Mouse (Mus musculus) hindbrain, embryonic 16.5 days (tissue): ENCODE measurements around the gene Igf1r. TPM values are rescaled to one million over a fixed set of nuclear protein-coding genes. Genes with fewer than 3 reads are reported as not detected.

Experiments used
- ATAC-seq: fragments of 200-750 bp; cut with Nextera tagmentation; 2 replicates; pipeline ENCODE4 v1.8.0; 2017; ENCODE audit warnings: moderate TSS enrichment, moderate library complexity
- H3K27ac ChIP-seq: fragments of 300-500 bp; sonication (generic); 2 replicates; pipeline ENCODE4 v1.5.1; 2014; ENCODE audit warnings: low read depth, mild to moderate bottlenecking, control low read depth, low read length, moderate library complexity
- H3K27me3 ChIP-seq: fragments of 300-500 bp; sonication (generic); replicated peaks from 2 replicates; pipeline ENCODE4 v1.6.1; 2014; ENCODE audit warnings: low read length; ENCODE audit not compliant: control insufficient read depth, insufficient read depth
- H3K36me3 ChIP-seq: fragments of 300-500 bp; sonication (generic); 2 replicates; pipeline ENCODE4 v1.6.1; 2014; ENCODE audit warnings: mild to moderate bottlenecking, low read length, moderate library complexity, mixed read lengths; ENCODE audit not compliant: control insufficient read depth, insufficient read depth
- H3K4me1 ChIP-seq: fragments of 300-500 bp; sonication (generic); 2 replicates; pipeline ENCODE4 v1.6.1; 2014; ENCODE audit warnings: low read depth, low read length; ENCODE audit not compliant: control insufficient read depth, insufficient read depth
- H3K4me2 ChIP-seq: fragments of 300-500 bp; sonication (generic); 2 replicates; pipeline ENCODE4 v1.6.1; 2014; ENCODE audit warnings: mild to moderate bottlenecking, low read length, control low read depth, moderate library complexity
- H3K4me3 ChIP-seq: fragments of 300-500 bp; sonication (generic); 2 replicates; pipeline ENCODE4 v1.5.1; 2014; ENCODE audit warnings: mild to moderate bottlenecking, low read length, control low read depth, moderate library complexity
- H3K9ac ChIP-seq: fragments of 300-500 bp; sonication (generic); 2 replicates; pipeline ENCODE4 v1.6.1; 2014; ENCODE audit warnings: low read depth, mild to moderate bottlenecking, control low read depth, low read length, moderate library complexity
- H3K9me3 ChIP-seq: fragments of 300-500 bp; sonication (generic); 2 replicates; pipeline ENCODE4 v1.6.1; 2014; ENCODE audit warnings: mild to moderate bottlenecking, low read length, moderate library complexity; ENCODE audit not compliant: control insufficient read depth
- WGBS: fragments of 180-500 bp; shearing (Covaris S2); extraction: QIAGEN DNeasy Blood & Tissue Kit; methylation state at CpG from one replicate; pipeline ENCODE4 v1.1.7; 2014; 5-methylcytosine and 5-hydroxymethylcytosine counted together
- polyA plus RNA-seq: library from polyadenylated mRNA; unstranded; fragments of >200 nt; fragmentation: Nextera tagmentation; extraction: Ambion mirVana; gene quantifications from 2 replicates; pipeline ENCODE4 v1.2.1, GENCODE M21; 2015

The Igf1r gene
- polyA plus RNA-seq, 1 experiment from 2014 or later, result 16.4 TPM

DNA sequence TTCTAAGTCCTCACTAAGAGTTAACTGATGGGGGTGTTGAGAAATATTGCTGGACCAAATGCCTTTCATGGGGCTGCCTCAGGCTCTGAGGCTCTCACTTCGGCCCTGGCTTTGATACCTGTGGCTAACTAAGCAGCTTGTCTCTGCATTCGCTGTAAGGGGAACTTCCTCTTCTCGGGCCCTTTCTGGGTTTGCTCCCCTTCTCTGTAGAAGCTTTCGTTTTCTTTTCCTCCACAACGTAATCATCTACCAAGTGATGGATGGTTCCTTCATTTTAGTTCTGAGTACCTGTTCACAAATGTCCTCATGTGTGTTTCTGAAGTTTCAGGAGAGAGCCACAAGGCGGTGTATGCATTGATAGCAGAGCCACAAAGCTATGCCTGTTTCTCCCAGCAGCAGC lies 256.4 kb downstream of the Igf1r start:
- no peak for ATAC-seq
- WGBS, result 96% methylated on average over 6 of the region's 6 CpGs
- Histone ChIP-seq H3K4me3 (no peak overlapping the region), H3K9ac (no peak overlapping the region), H3K36me3 (peaks cover 33% of the 10 kb centered on the region), H3K27me3 (no peaks in the 10 kb centered on the region), H3K4me1 (no peaks in the 10 kb centered on the region), H3K9me3 (no peaks in the 10 kb centered on the region), H3K4me2 (no peak overlapping the region), H3K27ac (no peak overlapping the region)

DNA sequence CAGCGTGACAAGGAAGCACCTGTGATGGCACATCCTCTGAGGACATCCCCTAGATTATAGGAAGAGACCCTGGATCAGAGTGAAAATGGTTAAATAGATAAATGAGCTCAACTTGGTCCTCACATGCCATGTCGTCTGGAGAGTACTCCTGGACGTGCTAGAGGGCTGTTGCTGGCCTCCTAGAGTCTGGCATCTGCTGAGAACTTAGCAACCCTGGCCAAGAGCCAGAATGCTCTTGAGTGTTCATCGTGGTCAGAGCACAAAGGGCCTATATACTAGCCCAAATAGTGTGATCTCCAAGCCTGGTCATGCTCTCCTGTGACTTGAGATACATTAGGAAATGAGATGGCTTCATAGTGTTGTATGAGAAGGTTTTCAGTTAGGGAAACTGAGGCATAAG lies 257.8 kb downstream of the Igf1r start:
- 53% methylated on average over 4 of the region's 4 CpGs for WGBS
- Histone ChIP-seq H3K27me3 (no peaks in the 10 kb centered on the region), H3K9ac (no peak overlapping the region), H3K4me1 (no peaks in the 10 kb centered on the region), H3K4me2 (no peak overlapping the region), H3K36me3 (peaks cover 32% of the 10 kb centered on the region), H3K27ac (no peak overlapping the region), H3K4me3 (no peak overlapping the region), H3K9me3 (no peaks in the 10 kb centered on the region)
- ATAC-seq, result 0 out of 2 replicates have a peak, but pooled peaks have one; percentile 34

- 82% methylated on average over 7 of the region's 7 CpGs for WGBS
- H3K27me3 ChIP-seq, result no peaks in the 10 kb centered on the region
- H3K4me2 ChIP-seq, result no peak overlapping the region
- ATAC-seq, result no peak
- no peaks in the 10 kb centered on the region for H3K4me1 ChIP-seq
- H3K27ac ChIP-seq, result no peak overlapping the region
- no peak overlapping the region for H3K9ac ChIP-seq
- H3K4me3 ChIP-seq, result no peak overlapping the region
- H3K9me3 ChIP-seq, result no peaks in the 10 kb centered on the region
- peaks cover 28% of the 10 kb centered on the region for H3K36me3 ChIP-seq
Observed at GRCm38 (mm10) chr7:68211883-68212282, 259.3 kb downstream of the Igf1r start.

DNA sequence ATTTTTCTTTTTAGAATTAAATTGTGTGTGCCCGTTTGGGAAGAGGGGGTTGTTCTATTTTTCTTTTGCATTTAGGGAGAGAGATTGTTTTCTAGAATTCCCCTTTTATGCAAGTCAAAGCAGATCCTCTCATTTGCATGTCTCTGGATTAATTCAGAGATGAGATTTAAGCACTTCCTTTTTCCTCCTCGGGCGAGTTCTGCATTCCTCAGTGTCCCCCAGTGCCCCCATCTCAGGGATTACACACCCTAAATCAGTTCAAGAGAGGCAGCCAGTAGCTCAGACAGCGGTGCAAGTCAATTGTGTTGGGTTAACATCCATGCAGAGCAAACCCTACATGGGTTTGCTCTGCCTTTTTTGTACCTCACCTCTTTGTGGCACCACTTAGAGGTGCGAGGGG lies 261.2 kb downstream of the Igf1r start:
- H3K36me3 ChIP-seq, result peaks cover 22% of the 10 kb centered on the region
- H3K27me3 ChIP-seq, result no peaks in the 10 kb centered on the region
- no peak for ATAC-seq
- H3K27ac ChIP-seq, result no peak overlapping the region
- 84% methylated on average over 5 of the region's 5 CpGs for WGBS
- no peaks in the 10 kb centered on the region for H3K9me3 ChIP-seq
- H3K4me1 ChIP-seq, result no peaks in the 10 kb centered on the region
- no peak overlapping the region for H3K9ac ChIP-seq
- H3K4me3 ChIP-seq, result no peak overlapping the region
- no peak overlapping the region for H3K4me2 ChIP-seq

GRCm38 (mm10) chr7:68215522-68216070 lies 263.0 kb downstream of the Igf1r start:
- H3K36me3 ChIP-seq, result peaks cover 21% of the 10 kb centered on the region
- no peak overlapping the region for H3K9ac ChIP-seq

GRCm38 (mm10) chr7:68218879-68219278 lies 266.3 kb downstream of the Igf1r start:
- H3K27ac ChIP-seq, result no peak overlapping the region
- WGBS, result 87% methylated on average over 11 of the region's 11 CpGs
- no peak overlapping the region for H3K4me2 ChIP-seq
- no peak overlapping the region for H3K9ac ChIP-seq
- peaks cover 18% of the 10 kb centered on the region for H3K36me3 ChIP-seq
- no peaks in the 10 kb centered on the region for H3K27me3 ChIP-seq
- no peaks in the 10 kb centered on the region for H3K9me3 ChIP-seq
- no peak for ATAC-seq
- H3K4me1 ChIP-seq, result peaks cover 4% of the 10 kb centered on the region; the same call in 1 of the 2 replicates
- H3K4me3 ChIP-seq, result no peak overlapping the region

More at GRCm38 (mm10) chr7:68215522-68216070, 263.0 kb downstream of the Igf1r start:
- Histone ChIP-seq H3K27me3 (no peaks in the 10 kb centered on the region), H3K27ac (no peak overlapping the region), H3K4me3 (no peak overlapping the region), H3K4me2 (no peak overlapping the region), H3K4me1 (no peaks in the 10 kb centered on the region), H3K9me3 (no peaks in the 10 kb centered on the region)
- 79% methylated on average over 18 of the region's 18 CpGs for WGBS
- no peak for ATAC-seq

DNA sequence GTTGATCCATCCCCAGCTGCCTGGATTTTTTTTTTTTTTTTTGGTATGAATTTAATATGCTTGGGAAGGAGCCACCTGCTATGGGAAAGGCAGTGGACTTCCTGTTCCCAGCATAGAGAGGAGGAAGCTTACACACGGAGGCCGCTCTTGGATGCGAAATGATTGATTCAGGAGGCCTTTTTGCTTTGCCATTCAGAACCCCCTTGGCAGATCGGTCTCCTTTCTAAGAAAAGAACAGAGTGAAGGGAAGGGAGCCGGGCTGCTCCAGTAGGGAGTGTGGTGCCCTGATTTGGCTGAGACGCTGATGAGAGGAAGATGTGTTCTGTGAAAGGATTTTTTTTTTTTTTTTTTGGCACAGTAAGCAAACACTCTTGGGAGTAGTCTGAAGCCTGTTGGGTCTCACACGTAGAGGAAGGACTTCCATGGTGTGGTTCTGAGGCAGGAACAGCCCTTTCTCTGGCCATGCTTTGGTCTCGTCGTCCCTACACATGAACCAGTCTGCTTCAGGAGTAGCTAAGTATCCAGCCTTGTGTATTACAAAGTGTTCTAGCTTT lies 269.1 kb downstream of the Igf1r start:
- Histone ChIP-seq H3K9ac (no peak overlapping the region), H3K27ac (0 out of 2 replicates have a peak overlapping the region, but pooled peaks have one; percentile 14), H3K27me3 (no peaks in the 10 kb centered on the region), H3K4me1 (peaks cover 4% of the 10 kb centered on the region; the same call in 1 of the 2 replicates), H3K4me2 (no peak overlapping the region), H3K4me3 (no peak overlapping the region), H3K9me3 (no peaks in the 10 kb centered on the region), H3K36me3 (peaks cover 14% of the 10 kb centered on the region)
- ATAC-seq, result peak; percentile 49
- WGBS, result 73% methylated on average over 9 of the region's 9 CpGs

- Histone ChIP-seq H3K4me3 (no peak overlapping the region), H3K27ac (peak overlapping the region; percentile 75), H3K36me3 (peaks cover 11% of the 10 kb centered on the region), H3K4me2 (no peak overlapping the region), H3K9ac (no peak overlapping the region), H3K4me1 (peaks cover 6% of the 10 kb centered on the region), H3K9me3 (no peaks in the 10 kb centered on the region), H3K27me3 (no peaks in the 10 kb centered on the region)
- WGBS, result 44% methylated on average over 13 of the region's 13 CpGs
- peak; percentile 51 for ATAC-seq
Observed at GRCm38 (mm10) chr7:68223356-68223808, 270.8 kb downstream of the Igf1r start.

GRCm38 (mm10) chr7:68224006-68224405 lies 271.4 kb downstream of the Igf1r start:
- Histone ChIP-seq H3K9me3 (no peaks in the 10 kb centered on the region), H3K27ac (no peak overlapping the region), H3K4me3 (no peak overlapping the region), H3K4me1 (peaks cover 6% of the 10 kb centered on the region), H3K27me3 (no peaks in the 10 kb centered on the region), H3K4me2 (no peak overlapping the region), H3K9ac (no peak overlapping the region), H3K36me3 (peaks cover 5% of the 10 kb centered on the region)
- 89% methylated on average over 5 of the region's 5 CpGs for WGBS
- no peak for ATAC-seq
